Mouse (Mus musculus) lung, adult 2 months (tissue): Measurements from ENCODE around the gene Asphd2.

Source experiments
- CTCF ChIP-seq: fragments of 200-500 bp; IDR thresholded peaks from 2 replicates; pipeline ENCODE4 v1.5.1; 2011; ENCODE audit warnings: mild to moderate bottlenecking, low read length, control low read depth; ENCODE audit not compliant: insufficient read depth
- POLR2A ChIP-seq: fragments of 200-500 bp; IDR thresholded peaks from 2 replicates; pipeline ENCODE4 v1.6.1; 2011; ENCODE audit warnings: low read depth, mild to moderate bottlenecking, control low read depth, low read length, borderline replicate concordance; ENCODE audit errors: extremely low read depth

DNA sequence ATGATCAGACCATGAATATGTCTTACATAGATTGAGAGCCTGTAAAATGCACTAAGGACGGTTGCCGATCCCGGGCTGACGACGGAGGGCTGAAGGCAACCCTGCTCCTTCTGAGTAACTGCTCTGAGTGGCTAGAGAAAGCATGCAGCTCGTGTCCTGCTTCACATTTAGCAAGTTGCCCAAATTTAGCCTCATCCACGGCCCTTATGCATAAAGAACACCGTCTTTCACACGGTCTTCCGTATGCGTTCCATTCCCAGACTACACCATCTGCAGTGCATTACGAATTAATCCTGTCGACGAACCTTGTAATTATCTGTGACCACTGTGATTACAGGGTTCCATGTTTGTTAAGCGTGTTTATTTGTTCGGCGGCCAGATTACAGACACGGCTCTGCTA lies 1.4 kb upstream of the Asphd2 start:
- TF ChIP-seq CTCF (no peak), POLR2A (no peak)
